Mouse (Mus musculus) kidney, adult 2 months (tissue): ENCODE data around the gene Plekha3.

Experiments
- CTCF ChIP-seq: fragments of 200-500 bp; conservative IDR thresholded peaks from 2 replicates; pipeline ENCODE4 v1.5.1; 2011; ENCODE audit warnings: low read depth, mild to moderate bottlenecking, control low read depth, low read length, moderate library complexity, mixed read lengths; ENCODE audit not compliant: insufficient read depth, insufficient read length
- POLR2A ChIP-seq: fragments of 200-500 bp; IDR thresholded peaks from one replicate; pipeline ENCODE4 v1.6.1; 2011; ENCODE audit warnings: low read depth, low read length, control low read depth

DNA sequence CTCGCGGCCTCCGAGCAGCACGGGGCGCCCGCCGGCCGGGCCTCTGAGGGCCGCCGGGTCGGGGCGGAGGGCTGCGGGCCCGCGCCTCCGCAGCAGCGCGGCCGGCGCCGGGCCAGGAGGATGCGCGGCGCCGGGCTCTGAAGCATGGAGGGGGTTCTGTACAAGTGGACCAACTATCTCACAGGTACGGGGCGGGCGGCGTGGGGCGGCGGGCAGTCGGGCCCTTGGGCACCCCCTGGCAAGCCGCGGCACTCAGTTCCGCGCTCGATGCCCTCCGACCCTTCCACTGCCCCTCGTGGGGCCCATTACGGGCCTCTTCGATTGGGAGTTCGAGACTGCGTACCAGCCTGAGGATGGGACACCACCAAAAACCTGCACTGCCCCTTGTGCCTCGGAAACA is 370 bp downstream of the Plekha3 start:
- TF ChIP-seq POLR2A (no peak), CTCF (no peak)
